Mouse (Mus musculus): ENCODE results near the gene Eid3. TPM values are rescaled to one million over a fixed set of nuclear protein-coding genes. Genes with fewer than 3 reads are reported as not detected.

The Eid3 gene
- polyA plus RNA-seq, 1 experiment from 2014 or later: 0.64 TPM

DNA sequence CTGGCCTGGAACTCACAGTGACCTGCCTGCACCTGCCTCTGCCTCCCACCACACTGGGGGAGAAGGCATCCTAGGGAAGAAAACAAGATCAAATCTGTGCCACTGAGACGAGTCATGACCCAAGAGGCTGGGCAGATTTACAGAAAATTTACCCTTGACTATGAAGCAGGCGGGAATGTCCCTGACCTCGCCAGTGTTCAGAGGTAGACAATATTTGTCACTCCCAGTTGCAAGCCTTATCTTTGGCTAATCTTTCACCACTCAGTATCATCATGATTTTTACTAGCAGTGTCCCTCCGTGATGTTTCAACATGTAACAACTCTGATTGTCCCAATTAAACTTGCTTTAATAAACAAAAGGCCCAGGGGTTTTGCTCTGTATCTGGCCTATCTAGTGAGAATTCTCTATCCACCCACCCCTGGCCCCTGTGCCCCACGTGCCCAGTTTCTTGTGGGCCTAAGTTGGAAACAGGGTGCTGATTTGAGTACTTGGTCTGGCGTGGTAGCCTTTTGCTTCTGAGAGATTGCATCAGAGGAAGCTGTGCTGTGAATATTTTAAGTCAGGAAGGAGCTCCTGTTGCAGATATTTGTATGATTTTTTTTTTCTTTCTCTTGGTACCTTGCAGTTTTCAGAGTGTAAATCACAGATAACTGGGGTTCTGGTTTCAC is 2.1 kb downstream of the Eid3 start:
- Histone ChIP-seq H3K4me1 (ENCODE audit: control insufficient read depth, insufficient read depth, low read length) (no peaks in the 10 kb centered on the region), H3K36me3 (ENCODE audit: control insufficient read depth, insufficient read depth, low read length) (peaks cover 6% of the 10 kb centered on the region), H3K27me3 (ENCODE audit: control insufficient read depth, insufficient read depth, low read length) (no peaks in the 10 kb centered on the region), H3K4me3 (ENCODE audit: low read depth, low read length) (no peak overlapping the region), H3K9ac (ENCODE audit: low read length) (no peak overlapping the region), H3K4me2 (ENCODE audit: low read depth) (no peak overlapping the region), H3K9me3 (ENCODE audit: control insufficient read depth, low read length) (no peaks in the 10 kb centered on the region), H3K27ac (ENCODE audit: low read depth, low read length) (no peak overlapping the region)
- no peak for ATAC-seq (ENCODE audit: insufficient read depth, low FRiP score, low TSS enrichment)
- no peak for DNase-seq (ENCODE audit: low spot score)
- WGBS: 85% methylated on average over 6 of the region's 6 CpGs

DNA sequence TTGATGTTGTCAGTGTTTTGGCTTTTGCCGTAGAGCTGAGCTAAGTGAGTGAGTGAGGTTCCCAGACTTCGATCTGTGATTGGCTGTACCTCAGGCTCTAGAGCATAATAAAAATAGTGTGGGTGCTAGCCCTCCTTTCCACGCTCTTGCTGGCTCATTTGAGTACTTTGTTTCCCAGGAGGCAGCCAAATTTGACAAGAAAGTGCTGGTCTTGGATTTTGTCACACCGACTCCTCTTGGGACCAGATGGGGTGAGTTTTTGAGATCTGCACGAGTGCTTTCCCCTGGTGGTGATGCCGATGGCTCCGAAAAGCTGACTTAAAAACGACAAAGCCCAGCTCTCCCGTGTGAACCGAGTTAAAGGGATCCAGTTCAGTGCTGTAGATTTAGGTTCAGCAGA is 9.0 kb downstream of the Eid3 start:
- 93% methylated on average over 10 of the region's 10 CpGs for WGBS
- Histone ChIP-seq H3K4me2 (ENCODE audit: low read depth) (no peak overlapping the region), H3K4me3 (ENCODE audit: low read depth, low read length) (no peak overlapping the region), H3K27me3 (ENCODE audit: control insufficient read depth, insufficient read depth, low read length) (no peaks in the 10 kb centered on the region), H3K9me3 (ENCODE audit: control insufficient read depth, low read length) (no peaks in the 10 kb centered on the region), H3K27ac (ENCODE audit: low read depth, low read length) (no peak overlapping the region), H3K9ac (ENCODE audit: low read length) (no peak overlapping the region), H3K4me1 (ENCODE audit: control insufficient read depth, insufficient read depth, low read length) (no peaks in the 10 kb centered on the region), H3K36me3 (ENCODE audit: control insufficient read depth, insufficient read depth, low read length) (peaks cover 17% of the 10 kb centered on the region)
- DNase-seq (ENCODE audit: low spot score) (no peak), ATAC-seq (ENCODE audit: insufficient read depth, low FRiP score, low TSS enrichment) (no peak)

DNA sequence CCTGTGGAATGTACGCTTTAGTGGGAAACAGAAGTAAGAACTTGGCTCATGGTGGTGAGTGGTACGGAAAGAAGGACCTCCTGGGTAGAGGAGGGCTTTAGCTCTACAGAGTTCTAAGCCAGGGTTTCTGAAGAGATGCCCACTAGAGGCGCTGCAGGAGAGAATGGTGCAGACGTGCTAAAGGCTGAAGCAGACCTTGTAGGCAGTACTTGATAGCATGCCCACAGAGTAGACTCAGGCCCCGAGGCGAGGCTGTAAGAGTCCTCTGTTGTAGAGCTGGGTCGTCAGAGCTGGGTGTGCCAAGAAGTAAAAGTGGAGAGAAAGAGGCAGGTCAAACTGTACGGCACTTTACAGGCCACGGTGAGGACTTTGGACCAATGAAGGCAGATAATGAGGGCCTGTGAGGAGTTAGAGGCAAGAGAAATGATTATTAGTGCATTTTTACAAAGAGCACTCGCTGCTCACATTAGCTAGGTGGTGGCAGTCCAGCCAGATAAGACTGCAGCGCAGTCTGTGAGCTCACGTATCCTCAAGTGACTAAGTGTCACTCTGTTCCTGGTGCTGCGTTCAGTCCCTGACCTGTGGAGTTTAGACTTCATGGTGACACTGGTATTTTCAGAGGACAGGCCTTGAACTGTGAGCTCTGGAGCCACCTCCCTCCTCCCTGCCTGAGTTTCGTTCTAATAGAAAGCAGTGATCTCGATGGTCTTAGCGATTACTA is 9.8 kb downstream of the Eid3 start:
- H3K4me1 ChIP-seq (ENCODE audit: control insufficient read depth, insufficient read depth, low read length): no peaks in the 10 kb centered on the region
- no peaks in the 10 kb centered on the region for H3K9me3 ChIP-seq (ENCODE audit: control insufficient read depth, low read length)
- no peak for DNase-seq (ENCODE audit: low spot score)
- no peak overlapping the region for H3K4me3 ChIP-seq (ENCODE audit: low read depth, low read length)
- ATAC-seq (ENCODE audit: insufficient read depth, low FRiP score, low TSS enrichment): no peak
- no peaks in the 10 kb centered on the region for H3K27me3 ChIP-seq (ENCODE audit: control insufficient read depth, insufficient read depth, low read length)
- no peak overlapping the region for H3K27ac ChIP-seq (ENCODE audit: low read depth, low read length)
- WGBS: 89% methylated on average over 16 of the region's 16 CpGs
- H3K36me3 ChIP-seq (ENCODE audit: control insufficient read depth, insufficient read depth, low read length): peaks cover 17% of the 10 kb centered on the region
- H3K4me2 ChIP-seq (ENCODE audit: low read depth): no peak overlapping the region
- no peak overlapping the region for H3K9ac ChIP-seq (ENCODE audit: low read length)

DNA sequence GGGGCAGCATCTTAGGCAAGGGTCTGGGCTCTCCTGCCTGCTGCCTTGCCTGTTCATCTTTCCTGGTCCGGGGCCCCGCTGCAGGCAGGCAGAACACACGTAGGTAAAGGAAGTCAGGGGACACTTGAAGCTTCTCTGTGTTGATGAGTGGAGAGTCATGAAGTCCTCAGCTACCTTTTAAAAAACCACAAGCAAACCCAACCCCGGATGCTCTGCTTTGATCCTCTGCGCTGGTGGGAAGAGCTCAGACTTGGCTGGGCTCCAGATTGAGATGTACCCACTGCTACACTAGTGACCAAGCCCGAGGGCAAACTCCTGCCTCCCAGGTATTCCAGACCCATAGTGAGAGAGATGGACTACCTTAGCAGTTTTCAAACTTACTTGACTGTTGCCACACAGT is 20.9 kb downstream of the Eid3 start:
- Histone ChIP-seq H3K27me3 (ENCODE audit: control insufficient read depth, insufficient read depth, low read length) (no peaks in the 10 kb centered on the region), H3K4me2 (ENCODE audit: low read depth) (no peak overlapping the region), H3K36me3 (ENCODE audit: control insufficient read depth, insufficient read depth, low read length) (peaks cover 28% of the 10 kb centered on the region), H3K4me3 (ENCODE audit: low read depth, low read length) (no peak overlapping the region), H3K4me1 (ENCODE audit: control insufficient read depth, insufficient read depth, low read length) (no peaks in the 10 kb centered on the region; the same call in 1 of the 2 replicates), H3K27ac (ENCODE audit: low read depth, low read length) (no peak overlapping the region), H3K9me3 (ENCODE audit: control insufficient read depth, low read length) (no peaks in the 10 kb centered on the region), H3K9ac (ENCODE audit: low read length) (no peak overlapping the region)
- DNase-seq (ENCODE audit: low spot score): no peak
- 97% methylated on average over 6 of the region's 6 CpGs for WGBS
- ATAC-seq (ENCODE audit: insufficient read depth, low FRiP score, low TSS enrichment): no peak

DNA sequence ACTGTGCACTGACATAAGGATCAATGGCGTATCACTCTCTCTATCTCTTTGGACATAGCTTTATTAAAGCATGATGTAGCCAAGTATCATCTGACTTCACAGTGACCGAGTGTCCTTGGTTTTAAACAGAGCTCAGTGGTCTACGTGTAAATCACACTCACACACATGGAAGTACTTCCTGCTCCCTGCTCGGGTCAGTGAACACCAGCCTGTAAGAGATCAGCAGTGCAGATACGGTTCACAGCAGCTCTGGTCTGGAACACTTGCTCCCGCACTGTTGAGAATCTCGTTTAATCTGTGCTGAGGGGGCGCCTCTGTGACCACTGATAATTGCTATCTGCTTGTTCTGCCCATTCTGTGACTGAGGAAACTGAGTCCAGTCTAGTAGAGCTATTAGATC is 22.1 kb downstream of the Eid3 start:
- Histone ChIP-seq H3K9me3 (ENCODE audit: control insufficient read depth, low read length) (no peaks in the 10 kb centered on the region), H3K4me3 (ENCODE audit: low read depth, low read length) (no peak overlapping the region), H3K27me3 (ENCODE audit: control insufficient read depth, insufficient read depth, low read length) (no peaks in the 10 kb centered on the region), H3K27ac (ENCODE audit: low read depth, low read length) (no peak overlapping the region), H3K9ac (ENCODE audit: low read length) (no peak overlapping the region), H3K36me3 (ENCODE audit: control insufficient read depth, insufficient read depth, low read length) (peaks cover 21% of the 10 kb centered on the region), H3K4me2 (ENCODE audit: low read depth) (no peak overlapping the region), H3K4me1 (ENCODE audit: control insufficient read depth, insufficient read depth, low read length) (no peaks in the 10 kb centered on the region; the same call in 1 of the 2 replicates)
- DNase-seq (ENCODE audit: low spot score) (no peak), ATAC-seq (ENCODE audit: insufficient read depth, low FRiP score, low TSS enrichment) (no peak)
- WGBS: 80% methylated on average over 8 of the region's 8 CpGs

DNA sequence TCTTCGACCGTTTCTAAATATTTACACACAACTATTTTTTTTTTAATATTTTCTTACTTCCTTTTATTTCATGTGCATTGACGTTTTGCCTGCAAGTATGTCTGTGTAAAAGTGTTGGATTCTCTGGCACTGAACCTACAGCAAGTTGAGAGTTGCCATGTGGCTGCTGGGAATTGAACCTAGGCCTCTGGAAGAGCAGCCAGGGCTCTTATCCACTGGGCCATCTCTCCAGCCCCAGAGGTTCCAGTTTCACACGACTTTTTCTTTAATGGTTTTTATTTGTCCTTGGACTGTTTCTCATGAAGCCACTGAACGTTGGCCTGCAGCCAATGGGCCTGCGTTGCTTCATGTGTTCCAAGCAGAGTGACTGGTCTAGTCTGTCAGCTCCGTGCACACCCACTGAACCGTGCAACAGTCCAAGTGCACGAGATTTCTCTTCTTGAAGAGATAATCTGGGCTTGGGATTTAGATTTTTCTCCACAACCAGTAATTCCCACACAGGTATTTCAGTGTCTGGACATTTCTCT is 23.1 kb downstream of the Eid3 start:
- Histone ChIP-seq H3K27me3 (ENCODE audit: control insufficient read depth, insufficient read depth, low read length) (no peaks in the 10 kb centered on the region), H3K27ac (ENCODE audit: low read depth, low read length) (no peak overlapping the region), H3K4me2 (ENCODE audit: low read depth) (no peak overlapping the region), H3K9ac (ENCODE audit: low read length) (no peak overlapping the region), H3K9me3 (ENCODE audit: control insufficient read depth, low read length) (no peaks in the 10 kb centered on the region), H3K4me3 (ENCODE audit: low read depth, low read length) (no peak overlapping the region), H3K4me1 (ENCODE audit: control insufficient read depth, insufficient read depth, low read length) (no peaks in the 10 kb centered on the region; the same call in 1 of the 2 replicates), H3K36me3 (ENCODE audit: control insufficient read depth, insufficient read depth, low read length) (peaks cover 21% of the 10 kb centered on the region)
- WGBS: 92% methylated on average over 9 of the region's 9 CpGs
- DNase-seq (ENCODE audit: low spot score) (no peak), ATAC-seq (ENCODE audit: insufficient read depth, low FRiP score, low TSS enrichment) (no peak)

DNA sequence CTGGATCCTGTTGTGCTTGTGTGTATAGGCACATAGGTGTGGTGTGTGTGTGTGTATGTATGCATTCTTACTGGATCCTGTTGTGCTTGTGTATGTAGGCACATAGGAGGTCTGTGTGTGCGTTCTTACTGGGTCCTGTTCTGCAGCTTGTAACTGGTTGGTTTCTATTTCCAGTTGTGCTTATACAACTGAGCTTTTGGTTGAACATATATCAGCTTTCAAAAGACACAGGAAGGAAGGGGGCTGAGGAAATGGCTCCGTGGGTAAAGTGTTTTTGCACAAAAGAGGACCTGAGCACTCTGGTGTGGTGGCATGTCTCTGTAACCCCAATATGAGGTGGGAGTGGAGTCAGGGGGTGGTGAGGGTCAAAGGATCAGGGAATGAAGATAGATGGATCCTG is 24.5 kb downstream of the Eid3 start:
- Histone ChIP-seq H3K4me1 (ENCODE audit: control insufficient read depth, insufficient read depth, low read length) (no peaks in the 10 kb centered on the region; the same call in 1 of the 2 replicates), H3K4me2 (ENCODE audit: low read depth) (no peak overlapping the region), H3K4me3 (ENCODE audit: low read depth, low read length) (no peak overlapping the region), H3K27ac (ENCODE audit: low read depth, low read length) (no peak overlapping the region), H3K9me3 (ENCODE audit: control insufficient read depth, low read length) (no peaks in the 10 kb centered on the region), H3K36me3 (ENCODE audit: control insufficient read depth, insufficient read depth, low read length) (peaks cover 23% of the 10 kb centered on the region), H3K9ac (ENCODE audit: low read length) (no peak overlapping the region), H3K27me3 (ENCODE audit: control insufficient read depth, insufficient read depth, low read length) (no peaks in the 10 kb centered on the region)
- no peak for DNase-seq (ENCODE audit: low spot score)
- 89% methylated on average over 2 of the region's 2 CpGs for WGBS
- ATAC-seq (ENCODE audit: insufficient read depth, low FRiP score, low TSS enrichment): no peak

DNA sequence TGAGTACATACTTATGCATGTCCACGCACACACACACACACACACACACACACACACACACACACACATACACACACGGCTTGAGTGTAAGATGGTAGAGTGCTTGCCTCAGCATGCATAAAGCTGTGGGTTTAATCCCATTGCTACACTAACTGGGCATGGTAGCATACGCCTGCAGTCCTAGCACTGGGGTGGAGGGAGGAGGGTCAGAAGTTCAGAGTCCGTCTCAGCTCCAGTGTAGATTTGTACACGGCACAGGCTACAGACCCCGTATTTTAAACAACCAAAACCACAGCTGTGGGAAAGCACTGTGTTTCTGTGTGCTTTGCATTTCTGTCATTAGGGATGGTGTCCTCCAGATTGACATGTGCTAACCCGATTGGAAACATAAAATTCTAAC is 25.0 kb downstream of the Eid3 start:
- H3K9ac ChIP-seq (ENCODE audit: low read length): no peak overlapping the region
- H3K4me3 ChIP-seq (ENCODE audit: low read depth, low read length): no peak overlapping the region
- 86% methylated on average over 7 of the region's 7 CpGs for WGBS
- H3K4me1 ChIP-seq (ENCODE audit: control insufficient read depth, insufficient read depth, low read length): no peaks in the 10 kb centered on the region; the same call in 1 of the 2 replicates
- H3K27me3 ChIP-seq (ENCODE audit: control insufficient read depth, insufficient read depth, low read length): no peaks in the 10 kb centered on the region
- H3K27ac ChIP-seq (ENCODE audit: low read depth, low read length): no peak overlapping the region
- no peak for DNase-seq (ENCODE audit: low spot score)
- peaks cover 25% of the 10 kb centered on the region for H3K36me3 ChIP-seq (ENCODE audit: control insufficient read depth, insufficient read depth, low read length)
- no peak for ATAC-seq (ENCODE audit: insufficient read depth, low FRiP score, low TSS enrichment)
- H3K4me2 ChIP-seq (ENCODE audit: low read depth): no peak overlapping the region
- no peaks in the 10 kb centered on the region for H3K9me3 ChIP-seq (ENCODE audit: control insufficient read depth, low read length)
